Mouse (Mus musculus): ENCODE results near the gene Igsf11.

- TF ChIP-seq EP300 (IDR thresholded peaks at IDR 0.05; ENCODE audit: low read depth in 1 of 2, low read length in 2 of 2) = no peak
- TF ChIP-seq CTCF (IDR thresholded peaks at IDR 0.05 in 2 of 3, conservative IDR thresholded peaks at IDR 0.05 in 1 of 3; ENCODE audit: control insufficient read depth in 1 of 3, insufficient read depth in 1 of 3, low read depth in 2 of 3, low read length in 3 of 3, poor library complexity in 1 of 3, severe bottlenecking in 1 of 3) = no peak
Observed at GRCm38 (mm10) chr16:38904202-38904601, 11.7 kb downstream of the Igsf11 start.
